Mouse (Mus musculus) small intestine, adult 2 months (tissue): ENCODE measurements at regions not wholly inside any gene's neighbourhood (a gene's known extent, or its start where the extent isn't known, plus 50 kb on each side); places are given as distances from the start of the nearest gene placed in this dataset.

ENCODE experiments used
- H3K27ac ChIP-seq: fragments of 200-500 bp; 2 replicates; pipeline ENCODE4 v1.5.1; 2012; ENCODE audit warnings: low read depth, low read length, control low read depth, inconsistent platforms; ENCODE audit not compliant: insufficient read depth
- H3K27me3 ChIP-seq: fragments of 200-500 bp; 2 replicates; pipeline ENCODE4 v1.6.1; 2012; ENCODE audit warnings: mild to moderate bottlenecking, moderate library complexity, low read length, inconsistent platforms; ENCODE audit not compliant: control insufficient read depth, insufficient read depth
- H3K36me3 ChIP-seq: fragments of 200-500 bp; 2 replicates; pipeline ENCODE4 v1.6.1; 2012; ENCODE audit warnings: mild to moderate bottlenecking, low read length, control low read depth, inconsistent platforms; ENCODE audit not compliant: control insufficient read depth, insufficient read depth
- H3K4me1 ChIP-seq: fragments of 200-500 bp; 2 replicates; pipeline ENCODE4 v1.6.1; 2012; ENCODE audit warnings: low read length, inconsistent platforms, mixed read lengths; ENCODE audit not compliant: control insufficient read depth, insufficient read depth, insufficient read length
- H3K4me3 ChIP-seq: fragments of 200-500 bp; 2 replicates; pipeline ENCODE4 v1.5.1; 2012; ENCODE audit warnings: low read depth, mild to moderate bottlenecking, control low read depth, inconsistent platforms, low read length, moderate library complexity
- CTCF ChIP-seq: fragments of 200-500 bp; IDR thresholded peaks from 2 replicates; pipeline ENCODE4 v1.5.1; 2012; ENCODE audit warnings: low read depth, mild to moderate bottlenecking, control low read depth, inconsistent platforms, low read length, moderate library complexity, mixed read lengths; ENCODE audit not compliant: insufficient replicate concordance, insufficient read length; ENCODE audit errors: extremely low read depth
- POLR2A ChIP-seq: fragments of 200-500 bp; IDR thresholded peaks from 2 replicates; pipeline ENCODE4 v1.6.1; 2012; ENCODE audit warnings: low read depth, mild to moderate bottlenecking, control low read depth, inconsistent platforms, low read length, moderate library complexity
- WGBS: fragments of 180-500 bp; shearing (Covaris S2); methylation state at CpG from one replicate; pipeline ENCODE4 v1.1.7; 2018; 5-methylcytosine and 5-hydroxymethylcytosine counted together

- no peak overlapping the region for H3K4me3 ChIP-seq
- H3K36me3 ChIP-seq, result no peaks in the 10 kb centered on the region
- TF ChIP-seq CTCF, result no peak
- no peak for TF ChIP-seq POLR2A
- 8% methylated on average over 22 of the region's 22 CpGs for WGBS
- no peaks in the 10 kb centered on the region for H3K27me3 ChIP-seq
- H3K4me1 ChIP-seq, result peaks cover 2% of the 10 kb centered on the region; the same call in 1 of the 2 replicates
- no peak overlapping the region for H3K27ac ChIP-seq
Measured at GRCm38 (mm10) chr8:12162921-12163705, 115.5 kb upstream of the A230072I06Rik start.

- no peak overlapping the region for H3K27ac ChIP-seq
- no peak overlapping the region for H3K4me3 ChIP-seq
- no peak for TF ChIP-seq CTCF
- no peak for TF ChIP-seq POLR2A
- H3K36me3 ChIP-seq, result no peaks in the 10 kb centered on the region
- no peaks in the 10 kb centered on the region for H3K4me1 ChIP-seq
- WGBS, result 79% methylated on average over 23 of the region's 23 CpGs
- H3K27me3 ChIP-seq, result peaks cover 5% of the 10 kb centered on the region; the same call in 1 of the 2 replicates
Measured at GRCm38 (mm10) chr8:12165487-12166152, 113.0 kb upstream of the A230072I06Rik start.

- H3K27me3 ChIP-seq, result peaks cover 5% of the 10 kb centered on the region
- H3K4me1 ChIP-seq, result no peaks in the 10 kb centered on the region
- H3K4me3 ChIP-seq, result no peak overlapping the region
- H3K27ac ChIP-seq, result no peak overlapping the region
- no peaks in the 10 kb centered on the region for H3K36me3 ChIP-seq
- no peak for TF ChIP-seq CTCF
- no peak for TF ChIP-seq POLR2A
- WGBS, result 65% methylated on average over 12 of the region's 12 CpGs
Measured at GRCm38 (mm10) chr8:12171788-12172187, 106.8 kb upstream of the A230072I06Rik start.

- WGBS, result 65% methylated on average over 13 of the region's 13 CpGs
- H3K27ac ChIP-seq, result no peak overlapping the region
Measured at GRCm38 (mm10) chr8:12175496-12175895, 103.1 kb upstream of the A230072I06Rik start.

GRCm38 (mm10) chr8:12184666-12185065 is 94.0 kb upstream of the A230072I06Rik start:
- H3K4me3 ChIP-seq, result no peak overlapping the region
- no peaks in the 10 kb centered on the region for H3K4me1 ChIP-seq
- TF ChIP-seq CTCF (no peak), POLR2A (no peak)
- H3K27ac ChIP-seq, result no peak overlapping the region
- 84% methylated on average over 4 of the region's 4 CpGs for WGBS
- no peaks in the 10 kb centered on the region for H3K36me3 ChIP-seq
- no peaks in the 10 kb centered on the region for H3K27me3 ChIP-seq

More at GRCm38 (mm10) chr8:12175496-12175895, 103.1 kb upstream of the A230072I06Rik start:
- no peaks in the 10 kb centered on the region for H3K36me3 ChIP-seq
- H3K27me3 ChIP-seq, result no peaks in the 10 kb centered on the region; the same call in none of the 2 replicates
- H3K4me1 ChIP-seq, result no peaks in the 10 kb centered on the region
- no peak for TF ChIP-seq POLR2A
- TF ChIP-seq CTCF, result no peak
- no peak overlapping the region for H3K4me3 ChIP-seq

- Histone ChIP-seq H3K4me3 (no peak overlapping the region), H3K27me3 (no peaks in the 10 kb centered on the region), H3K4me1 (no peaks in the 10 kb centered on the region), H3K36me3 (no peaks in the 10 kb centered on the region), H3K27ac (no peak overlapping the region)
- no peak for TF ChIP-seq CTCF
- no peak for TF ChIP-seq POLR2A
- 87% methylated on average over 3 of the region's 3 CpGs for WGBS
Measured at GRCm38 (mm10) chr8:12187366-12187765, 91.3 kb upstream of the A230072I06Rik start.

GRCm38 (mm10) chr8:12188451-12188850 is 90.2 kb upstream of the A230072I06Rik start:
- TF ChIP-seq POLR2A, result no peak
- no peak for TF ChIP-seq CTCF

More at GRCm38 (mm10) chr8:12188451-12188850, 90.2 kb upstream of the A230072I06Rik start:
- H3K4me1 ChIP-seq, result no peaks in the 10 kb centered on the region
- 63% methylated on average over 5 of the region's 5 CpGs for WGBS
- no peaks in the 10 kb centered on the region for H3K36me3 ChIP-seq
- H3K27me3 ChIP-seq, result no peaks in the 10 kb centered on the region
- H3K4me3 ChIP-seq, result no peak overlapping the region
- H3K27ac ChIP-seq, result no peak overlapping the region
